Mouse (Mus musculus) testis, adult 2 months (tissue): ENCODE data around the gene Herpud1.
A peak's percentile ranks its signal among the peaks of the same experiment; 100 is the strongest.

Experiments
- CTCF ChIP-seq: fragments of 200-500 bp; IDR thresholded peaks from 2 replicates; pipeline ENCODE4 v1.5.1; 2012; ENCODE audit warnings: low read depth, mild to moderate bottlenecking, inconsistent platforms, low read length, moderate library complexity; ENCODE audit not compliant: control insufficient read depth, insufficient read depth, insufficient replicate concordance
- POLR2A ChIP-seq: fragments of 200-500 bp; IDR thresholded peaks from 2 replicates; pipeline ENCODE4 v1.6.1; 2012; ENCODE audit warnings: low read depth, mild to moderate bottlenecking, inconsistent platforms, low read length, moderate library complexity; ENCODE audit not compliant: control insufficient read depth

DNA sequence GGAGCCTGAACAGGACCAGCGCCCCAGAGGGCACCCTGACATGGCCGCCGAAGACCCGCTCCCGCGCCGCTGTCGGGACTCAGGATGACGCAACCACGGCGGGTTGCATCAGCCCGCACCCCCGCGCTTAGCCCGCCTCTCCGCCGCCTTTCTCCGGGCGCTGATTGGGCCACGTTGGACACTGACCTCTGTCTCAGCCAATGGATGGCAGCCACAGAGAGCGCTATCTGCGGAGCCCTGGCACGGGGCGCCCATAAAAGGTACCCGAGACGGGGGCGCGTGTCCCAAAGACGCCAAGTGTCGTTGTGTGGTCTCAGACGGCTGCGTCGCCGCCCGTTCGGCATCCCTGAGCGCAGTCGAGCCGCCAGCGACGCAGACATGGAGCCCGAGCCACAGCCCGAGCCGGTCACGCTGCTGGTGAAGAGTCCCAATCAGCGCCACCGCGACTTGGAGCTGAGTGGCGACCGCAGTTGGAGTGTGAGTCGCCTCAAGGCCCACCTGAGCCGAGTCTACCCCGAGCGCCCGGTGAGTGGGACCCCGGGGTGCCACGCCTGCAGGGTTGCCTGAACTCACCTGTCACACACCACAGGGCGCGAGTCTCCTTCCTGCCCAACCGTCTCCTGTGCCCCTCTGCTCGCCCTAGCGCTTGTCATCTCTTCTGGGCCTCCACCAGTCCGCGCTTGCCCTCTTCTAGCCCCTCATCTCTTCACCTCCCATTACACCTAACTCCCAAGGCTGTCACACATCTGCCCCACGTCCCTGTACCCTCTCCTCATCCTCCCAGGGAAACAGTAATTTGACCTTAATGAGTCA, at the start of gene Herpud1:
- TF ChIP-seq POLR2A (peak; percentile 93), CTCF (no peak)
